Mouse (Mus musculus): ENCODE data around the gene Dab2ip. TPM values are rescaled to one million over a fixed set of nuclear protein-coding genes. Genes with fewer than 3 reads are reported as not detected.

The Dab2ip gene
- total RNA-seq, 2 experiments from 2014 or later = 143 to 154 TPM

DNA sequence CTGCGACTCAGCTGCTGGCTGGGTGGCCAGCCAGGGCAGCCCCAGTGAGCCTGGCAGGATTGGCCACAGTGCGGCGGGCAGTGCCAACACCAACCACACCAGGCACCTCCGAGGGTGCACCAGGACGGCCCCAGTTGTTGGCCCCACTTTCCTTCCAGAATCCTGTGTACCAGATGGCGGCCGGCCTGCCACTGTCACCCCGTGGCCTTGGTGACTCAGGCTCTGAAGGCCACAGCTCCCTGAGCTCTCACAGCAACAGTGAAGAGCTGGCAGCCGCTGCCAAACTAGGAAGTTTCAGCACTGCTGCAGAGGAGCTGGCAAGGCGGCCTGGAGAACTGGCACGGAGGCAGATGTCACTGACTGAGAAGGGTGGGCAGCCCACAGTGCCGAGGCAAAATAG lies 162.0 kb downstream of the Dab2ip start:
- intact Hi-C loops (cut with DNase I) = no loop called here

DNA sequence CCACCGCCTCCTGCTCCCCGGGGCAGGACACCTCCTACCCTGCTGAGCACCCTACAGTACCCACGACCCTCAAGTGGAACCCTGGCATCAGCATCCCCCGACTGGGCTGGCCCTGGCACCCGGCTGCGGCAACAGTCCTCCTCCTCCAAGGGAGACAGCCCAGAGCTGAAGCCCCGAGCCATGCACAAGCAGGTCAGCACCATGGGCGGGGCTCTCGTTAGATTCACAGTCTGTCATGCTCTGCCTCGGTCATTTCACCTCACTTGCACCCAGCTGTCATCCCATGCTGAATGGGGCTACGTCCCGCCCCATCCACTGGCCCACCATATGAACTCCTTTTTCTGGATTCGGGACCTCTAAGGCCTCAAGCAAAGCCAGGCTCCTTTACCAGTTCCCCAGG lies 162.5 kb downstream of the Dab2ip start:
- no peak for DNase-seq (ENCODE audit: low spot score in 2 of 2)
- intact Hi-C loops (cut with DNase I) = no loop called here

More for the DNA sequence above, 162.0 kb downstream of the Dab2ip start:
- peak; percentile 28 to 61 for DNase-seq (ENCODE audit: low spot score in 2 of 2)

DNA sequence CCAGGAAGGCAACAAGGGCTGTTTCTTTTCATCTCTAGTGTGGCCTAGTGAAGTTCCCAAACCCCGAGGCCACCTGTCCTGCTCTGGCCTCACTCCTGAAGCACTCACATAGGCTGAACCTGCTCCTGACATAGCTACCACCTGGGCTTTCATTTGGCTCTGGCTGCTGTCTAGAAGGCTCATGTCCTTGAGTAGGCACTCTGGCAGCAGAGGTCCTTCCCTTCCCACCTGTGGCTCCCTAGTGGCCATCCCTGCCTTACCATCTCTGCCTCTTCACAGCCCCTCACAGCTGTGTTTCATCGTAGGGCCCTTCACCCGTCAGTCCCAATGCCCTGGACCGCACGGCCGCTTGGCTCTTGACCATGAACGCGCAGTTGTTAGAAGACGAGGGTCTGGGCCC lies 162.9 kb downstream of the Dab2ip start:
- intact Hi-C loops (cut with DNase I) = no loop called here

DNA sequence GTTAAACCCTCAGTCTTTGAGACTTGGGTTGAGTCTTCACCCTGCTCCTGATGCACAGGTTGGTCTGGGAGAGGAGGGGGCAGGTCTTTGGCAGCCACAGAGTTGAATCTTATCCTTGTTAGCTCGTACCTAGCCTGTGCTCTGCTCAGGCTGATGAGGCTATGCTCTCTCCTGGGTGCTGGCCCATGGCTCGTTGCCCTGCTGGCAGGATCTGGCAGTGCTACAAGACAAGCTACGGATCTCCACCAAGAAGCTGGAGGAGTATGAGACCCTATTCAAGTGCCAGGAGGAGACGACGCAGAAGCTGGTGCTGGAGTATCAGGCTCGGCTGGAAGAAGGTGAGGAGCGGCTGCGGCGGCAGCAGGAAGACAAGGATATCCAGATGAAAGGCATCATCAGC lies 164.8 kb downstream of the Dab2ip start:
- no peak for DNase-seq (ENCODE audit: low spot score in 2 of 2)
- intact Hi-C loops (cut with DNase I) = no loop called here

More for the DNA sequence above, 162.9 kb downstream of the Dab2ip start:
- no peak for DNase-seq (ENCODE audit: low spot score in 2 of 2)

DNA sequence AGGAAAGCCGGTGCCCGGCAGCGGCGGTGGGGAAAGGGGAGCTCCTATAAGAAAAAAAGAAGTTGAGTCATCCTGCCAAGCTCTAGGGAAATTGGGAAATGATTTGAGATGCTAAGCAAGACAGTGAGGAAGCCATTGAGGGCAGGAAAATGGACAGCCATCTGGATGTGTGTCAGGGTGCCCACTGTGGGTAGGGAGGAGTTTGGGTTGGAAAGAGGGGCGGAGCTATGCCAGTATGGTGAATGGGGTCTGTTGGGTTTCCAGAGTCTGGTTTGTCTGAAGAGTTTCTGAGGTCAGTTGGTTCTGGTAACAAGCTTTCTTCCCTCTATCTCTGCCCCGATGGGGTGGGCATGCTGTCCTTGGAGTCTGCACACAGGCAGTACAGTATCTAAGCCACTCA lies 165.2 kb downstream of the Dab2ip start:
- intact Hi-C loops (cut with DNase I) = no loop called here
- DNase-seq (ENCODE audit: low spot score in 2 of 2) = no peak

DNA sequence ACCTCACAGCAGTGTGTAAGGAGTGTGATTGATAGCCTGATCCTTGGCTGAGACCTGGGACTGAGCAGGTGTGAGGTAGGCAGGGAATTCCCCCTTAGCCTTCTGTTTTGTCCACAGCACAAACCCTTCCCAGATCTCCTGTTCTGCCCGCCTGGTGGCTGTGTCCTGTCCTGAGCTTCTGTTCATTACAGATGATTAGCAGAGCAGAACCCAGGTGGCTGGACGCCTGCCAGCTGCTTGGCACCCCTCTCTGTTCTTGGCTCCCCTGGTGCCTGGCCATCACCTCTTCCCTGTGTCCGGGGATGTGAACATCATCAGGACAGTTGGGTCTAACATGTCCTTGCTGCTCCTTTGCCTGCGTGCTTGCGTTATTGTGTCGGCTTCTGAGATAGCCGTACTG lies 165.6 kb downstream of the Dab2ip start:
- intact Hi-C loops (cut with DNase I) = no loop called here
- DNase-seq (ENCODE audit: low spot score in 2 of 2) = no peak

GRCm38 (mm10) chr2:35728633-35729032 lies 170.6 kb downstream of the Dab2ip start:
- intact Hi-C loops (cut with DNase I) = no loop called here
- peak; percentile 38 to 67 for DNase-seq (ENCODE audit: low spot score in 2 of 2)

GRCm38 (mm10) chr2:35729077-35730065 lies 171.3 kb downstream of the Dab2ip start:
- intact Hi-C loops (cut with DNase I) = no loop called here
- no peak for DNase-seq (ENCODE audit: low spot score in 2 of 2)

DNA sequence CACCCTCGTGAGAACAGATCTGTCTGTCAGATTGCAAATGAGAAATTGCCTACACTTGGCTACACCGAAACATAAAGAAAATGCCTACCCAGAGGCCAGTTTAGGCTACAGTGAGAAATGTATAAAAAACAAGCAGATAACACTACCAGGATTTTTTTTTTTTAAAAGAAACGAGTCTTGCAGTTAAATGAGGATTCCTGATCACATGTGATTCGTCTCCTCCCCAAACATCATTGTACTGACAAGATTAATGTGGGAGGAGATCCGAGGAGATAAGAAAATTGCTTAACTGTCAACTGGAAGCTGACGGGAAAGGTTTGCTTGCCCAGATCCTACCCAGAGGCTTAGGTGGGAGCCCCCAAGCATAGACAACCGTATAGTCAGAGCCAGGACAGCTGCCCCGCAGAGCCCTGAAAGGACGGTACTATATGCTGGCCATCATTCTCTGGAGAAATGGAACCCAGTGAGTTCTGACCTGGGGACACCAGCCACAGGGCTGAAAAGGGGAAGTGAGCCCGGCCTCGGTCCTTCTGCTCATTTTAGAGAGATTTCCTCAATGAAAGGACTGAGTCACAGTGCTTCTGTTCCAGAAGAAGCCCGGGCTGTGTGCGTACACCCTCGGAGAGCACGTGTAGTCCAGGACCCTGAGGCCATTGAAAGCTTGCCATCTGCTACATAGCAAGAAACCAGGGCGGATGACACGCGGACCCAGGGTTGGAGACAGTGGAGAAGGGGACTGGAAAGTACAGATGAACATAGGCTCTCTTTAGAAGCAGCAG lies 173.8 kb downstream of the Dab2ip start:
- no peak for DNase-seq (ENCODE audit: low spot score in 2 of 2)
- intact Hi-C loops (cut with DNase I) = no loop called here

- intact Hi-C loops (cut with DNase I) = no loop called here
- no peak for DNase-seq (ENCODE audit: low spot score in 2 of 2)
These were observed 176.9 kb downstream of the Dab2ip start for GRCm38 (mm10) chr2:35735001-35735400.

DNA sequence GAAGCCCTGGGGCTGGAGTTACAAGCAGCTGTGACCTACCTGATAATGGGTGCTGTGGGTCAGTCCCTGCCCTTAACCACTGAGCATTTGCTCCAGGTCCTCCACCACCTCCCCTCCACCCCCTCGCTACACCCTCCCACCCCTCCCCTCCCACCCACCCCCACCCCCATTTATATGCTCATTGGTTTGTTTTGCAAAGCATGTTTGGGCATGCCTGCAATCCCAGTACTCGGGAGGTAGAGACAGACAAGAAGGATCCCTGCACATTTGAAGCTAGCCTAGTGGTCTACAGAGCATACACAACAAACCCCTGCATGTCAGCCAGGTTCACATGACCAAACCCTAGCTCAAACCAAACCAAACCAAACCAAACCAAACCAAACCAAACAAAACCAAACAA lies 178.0 kb downstream of the Dab2ip start:
- intact Hi-C loops (cut with DNase I) = no loop called here
- DNase-seq (ENCODE audit: low spot score in 2 of 2) = no peak

- intact Hi-C loops (cut with DNase I) = no loop called here
- no peak for DNase-seq (ENCODE audit: low spot score in 2 of 2)
These were observed 179.5 kb downstream of the Dab2ip start for GRCm38 (mm10) chr2:35737467-35738027.

DNA sequence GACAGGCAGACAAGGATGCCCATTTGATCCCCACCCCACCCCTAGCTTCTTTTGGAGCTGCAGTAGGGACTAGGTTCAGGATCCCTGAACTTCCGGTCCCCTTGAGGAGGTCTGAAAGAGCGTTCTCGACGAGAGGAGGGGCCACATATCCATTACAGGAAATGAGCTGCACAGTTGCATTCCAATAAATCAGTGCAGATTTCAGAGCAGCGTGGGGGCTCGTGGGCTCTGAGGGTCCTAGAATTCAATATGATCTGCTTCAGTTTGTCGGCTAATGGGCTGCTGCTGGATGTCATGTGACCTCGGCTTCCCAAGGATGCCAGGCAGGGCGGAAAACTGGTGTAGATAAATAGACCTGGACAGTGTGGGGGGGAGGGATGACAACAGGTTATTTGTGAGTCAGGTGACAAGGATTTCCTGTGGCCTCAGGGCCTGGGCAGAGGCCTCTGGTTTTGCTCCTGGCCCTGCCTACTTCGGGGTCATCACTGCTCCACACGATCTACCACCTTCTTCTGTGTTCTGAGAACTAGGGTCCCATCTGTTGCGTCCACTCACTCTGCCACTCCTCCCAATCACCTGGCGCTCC lies 181.7 kb downstream of the Dab2ip start:
- no peak for DNase-seq (ENCODE audit: low spot score in 2 of 2)
- intact Hi-C loops (cut with DNase I) = no loop called here

DNA sequence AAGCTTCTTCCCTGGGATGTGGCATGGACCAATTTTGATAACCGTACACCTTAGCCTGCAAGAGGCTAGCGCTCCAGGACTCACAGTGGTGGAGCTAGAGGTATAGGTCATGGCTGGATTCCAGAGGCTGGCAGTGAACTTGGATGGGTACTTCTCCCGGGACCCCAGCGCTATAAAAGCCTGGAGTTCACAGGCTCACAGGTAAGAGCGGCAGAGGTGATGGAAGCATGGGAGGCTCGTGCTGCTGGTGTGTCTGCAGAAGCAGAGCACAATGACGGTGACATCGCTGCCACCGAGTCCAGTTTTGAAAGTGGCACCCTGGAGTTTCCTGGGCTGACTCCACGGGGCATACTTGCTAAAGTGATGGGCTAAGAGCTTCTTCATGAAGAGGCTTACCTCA lies 187.8 kb downstream of the Dab2ip start:
- DNase-seq (ENCODE audit: low spot score in 2 of 2) = no peak
- intact Hi-C loops (cut with DNase I) = loop anchor here (1.0 kb wide), 1 partner anchor 31 kb away; no protein-coding TSS in a partner anchor

DNA sequence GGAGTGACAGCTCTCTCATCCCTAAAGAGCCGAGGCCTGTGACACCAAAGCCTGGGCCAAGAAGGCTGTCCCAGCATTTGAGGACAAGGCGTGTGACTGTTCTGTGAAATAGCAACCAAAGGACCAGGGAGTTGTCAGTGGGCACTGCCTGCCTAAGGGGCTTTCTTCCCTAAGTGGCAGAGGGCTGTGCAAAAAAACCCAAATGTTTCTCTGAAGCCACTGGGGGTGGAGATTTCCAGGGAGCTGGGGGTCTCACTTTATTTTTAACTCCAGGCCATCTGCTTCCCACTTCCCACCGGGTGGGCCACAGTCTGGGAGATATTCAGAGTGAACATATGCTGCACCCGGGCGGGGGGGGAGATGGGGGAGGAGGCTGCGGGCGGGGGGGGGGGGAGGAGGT lies 188.6 kb downstream of the Dab2ip start:
- peak in 1 of 2 experiments; percentile 76 for DNase-seq (ENCODE audit: low spot score in 2 of 2)
- intact Hi-C loops (cut with DNase I) = loop anchor here (1.0 kb wide), 2 partner anchors 22 to 31 kb away; no protein-coding TSS in a partner anchor

GRCm38 (mm10) chr2:35747371-35748035 lies 189.4 kb downstream of the Dab2ip start:
- no peak for DNase-seq (ENCODE audit: low spot score in 2 of 2)
- intact Hi-C loops (cut with DNase I) = loop anchor here (1.0 kb wide), 1 partner anchor 21 kb away; no protein-coding TSS in a partner anchor

GRCm38 (mm10) chr2:35750533-35751141 lies 192.6 kb downstream of the Dab2ip start:
- DNase-seq (ENCODE audit: low spot score in 2 of 2) = no peak
- intact Hi-C loops (cut with DNase I) = loop anchor here (10.0 kb wide), 1 partner anchor 154 kb away; no protein-coding TSS in a partner anchor

DNA sequence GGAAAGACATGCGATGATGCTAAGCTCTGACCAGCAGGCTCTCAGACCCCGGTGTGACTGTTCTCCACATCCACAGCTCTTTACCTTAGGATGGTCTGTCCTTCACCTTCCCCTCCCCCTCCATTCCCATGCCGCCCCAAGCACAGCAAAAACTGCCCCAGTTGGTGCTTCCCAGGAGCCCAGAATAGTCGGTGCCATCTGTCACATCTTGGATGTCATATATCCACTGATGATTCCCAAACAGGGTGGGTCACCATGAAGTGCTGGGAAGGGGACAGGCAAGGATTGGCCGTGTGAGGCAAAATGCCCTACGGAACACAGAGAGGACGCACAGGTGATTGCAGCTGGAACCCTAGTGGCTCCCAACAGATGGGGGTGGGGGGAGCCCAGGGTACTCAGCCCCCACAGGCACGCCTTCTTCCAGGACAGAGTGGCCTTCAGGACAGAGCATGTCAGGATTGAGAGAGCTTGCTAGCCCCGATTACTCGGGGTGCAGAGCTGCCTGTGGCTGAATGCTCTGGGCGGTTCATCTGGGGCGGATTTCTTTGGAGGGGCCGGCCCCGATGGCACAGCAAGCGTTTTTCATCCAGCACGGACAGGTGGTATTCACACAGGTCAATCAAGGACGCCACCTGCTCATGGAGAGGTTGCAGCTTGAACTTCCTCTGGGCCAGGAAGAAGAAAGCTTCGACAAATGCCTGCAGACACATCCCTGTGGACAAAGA lies 193.9 kb downstream of the Dab2ip start:
- no peak for DNase-seq (ENCODE audit: low spot score in 2 of 2)
- intact Hi-C loops (cut with DNase I) = loop anchor here (10.0 kb wide), 1 partner anchor 153 kb away; no protein-coding TSS in a partner anchor

Measured in left cerebral cortex, postnatal 25 days (tissue).